Mouse (Mus musculus) Patski (cell line): Measurements from ENCODE around the gene Gm10334. TPM values are rescaled to one million over a fixed set of nuclear protein-coding genes. Genes with fewer than 3 reads are reported as not detected.
"Not testable (repeated sequence)": the region's sequence is repeated elsewhere in the genome, so short reads cannot be mapped to it uniquely, and the experiment has no call there.

ENCODE experiments used
- ATAC-seq: fragments of 100-300 bp; one replicate; pipeline ENCODE4 v1.8.0; 2021
- CTCF ChIA-PET: fragments of 350-600 bp; sonication (Branson Sonifier 250); formaldehyde crosslinking; loops from one replicate; lab custom pipeline; 2022; ENCODE audit warnings: inconsistent platforms; lab: Charles Lee
- POLR2A ChIA-PET: fragments of 350-600 bp; sonication (Branson Sonifier 250); formaldehyde crosslinking; loops from one replicate; lab custom pipeline; 2022; ENCODE audit warnings: antibody characterized with exemption, inconsistent platforms; lab: Charles Lee
- DNase-seq: peaks from one replicate; pipeline ENCODE4 v3.0.0-alpha.2; 2011; ENCODE audit warnings: low read depth, low spot score
- H3K27me3 ChIP-seq: fragments of 371-371 bp; one replicate; pipeline ENCODE4 v1.5.1; 2021
- in situ Hi-C: fragments of 300-500 bp; cut with MboI; formaldehyde crosslinking; loops from 3 replicates; pipeline ENCODE4 v1.11.1; 2018; ENCODE audit warnings: low pct_unique_long_range_greater_than_20kb, mixed read lengths
- polyA plus RNA-seq: library from polyadenylated mRNA; unstranded; gene quantifications from one replicate; pipeline ENCODE4 v1.2.3, GENCODE M21; 2021

Gm10334 gene
- polyA plus RNA-seq: not detected

DNA sequence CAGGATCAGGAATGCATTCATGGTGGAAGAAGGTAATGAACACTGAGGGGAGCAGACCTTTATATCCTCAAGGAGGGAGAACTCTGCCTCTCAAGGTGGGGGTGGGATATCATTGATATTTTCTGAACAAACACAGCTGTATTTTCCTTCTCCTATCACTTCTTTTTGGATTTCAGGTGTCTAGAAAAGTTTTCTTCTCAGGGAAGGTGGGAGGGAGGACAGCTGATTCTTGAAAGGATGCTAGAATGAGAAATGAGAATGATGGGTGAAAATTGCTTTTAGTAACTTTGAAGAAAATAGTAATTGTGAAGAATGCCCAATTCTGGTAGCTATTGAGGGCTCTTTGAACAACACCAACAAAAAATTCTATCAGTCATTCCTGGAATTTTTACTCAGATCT, at the start of gene Gm10334:
Gm10334 (minus strand) TSS at position 101 of the 400 bp plus-strand sequence.
- CTCF ChIA-PET, POLR2A ChIA-PET, in situ Hi-C loops, ATAC-seq, H3K27me3 ChIP-seq, DNase-seq: not testable (repeated sequence)

DNA sequence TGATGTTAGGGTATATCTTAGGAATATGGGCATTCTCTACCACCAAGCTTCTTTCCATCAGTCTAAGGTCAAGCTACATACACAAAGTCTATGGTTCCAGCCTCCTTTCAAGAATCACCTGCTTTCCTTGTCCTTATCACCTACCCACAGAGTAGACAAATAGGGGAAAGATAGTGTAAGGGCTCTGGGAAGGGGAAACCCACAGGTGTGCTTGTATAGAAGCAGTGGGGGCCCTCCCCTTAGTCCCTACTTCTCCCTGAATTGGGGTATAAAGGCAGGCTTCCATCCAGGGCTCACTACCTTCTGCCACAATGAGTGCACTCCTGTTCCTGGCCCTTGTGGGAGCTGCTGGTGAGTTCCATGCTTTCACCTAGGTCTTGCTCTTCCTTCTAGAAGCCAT, 12.7 kb upstream of the Gm10334 start, which contains the start of gene Prss1:
Prss1 (plus strand) TSS at position 301 of the 400 bp plus-strand sequence.
- DNase-seq, H3K27me3 ChIP-seq, in situ Hi-C loops, ATAC-seq, POLR2A ChIA-PET, CTCF ChIA-PET: not testable (repeated sequence)

DNA sequence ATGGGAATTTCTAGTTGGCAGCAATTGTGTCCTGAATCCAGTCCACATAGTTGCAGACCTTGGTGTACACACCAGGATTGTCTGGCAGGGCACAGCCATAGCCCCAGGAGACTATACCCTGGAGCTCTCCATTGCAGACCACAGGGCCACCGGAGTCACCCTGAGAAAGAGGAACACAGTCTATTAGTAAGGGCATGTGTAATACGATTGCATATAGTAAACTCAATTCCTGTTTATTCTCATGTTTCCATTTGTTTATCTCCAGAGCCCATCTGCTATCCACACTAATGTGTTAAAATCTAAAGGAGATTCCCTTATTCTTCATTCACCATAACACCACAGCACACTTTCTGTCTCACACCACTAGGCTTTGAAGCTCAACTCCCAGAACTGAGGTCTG, 3.7 kb downstream of the Gm10334 start:
- POLR2A ChIA-PET, in situ Hi-C loops, CTCF ChIA-PET, DNase-seq, ATAC-seq, H3K27me3 ChIP-seq: not testable (repeated sequence)

Other genes with a start within 250 kb of the Gm10334 start
- not detected for gene Try4, start 143.9 kb downstream of the Gm10334 start, polyA plus RNA-seq
- gene Try5, start 129.3 kb downstream of the Gm10334 start, polyA plus RNA-seq: not detected
- not detected for gene Try10, start 92.0 kb downstream of the Gm10334 start, polyA plus RNA-seq
- gene Prss3, start 68.5 kb downstream of the Gm10334 start, polyA plus RNA-seq: not detected
- gene Gm5771, start 53.8 kb downstream of the Gm10334 start, polyA plus RNA-seq: not detected
- gene Prss1, start 12.8 kb upstream of the Gm10334 start, polyA plus RNA-seq: not detected
- gene Prss2, start 75.6 kb upstream of the Gm10334 start, polyA plus RNA-seq: not detected
- gene Ephb6, start 159.3 kb upstream of the Gm10334 start, polyA plus RNA-seq: 35.5 TPM
- 1.2 TPM for gene Trpv6, start 190.3 kb upstream of the Gm10334 start, polyA plus RNA-seq
- not detected for gene Trpv5, start 234.6 kb upstream of the Gm10334 start, polyA plus RNA-seq
- gene Llcfc1, start 238.3 kb upstream of the Gm10334 start, polyA plus RNA-seq: not detected